Mouse (Mus musculus) liver, postnatal 0 days (tissue): ENCODE measurements at regions not wholly inside any gene's neighbourhood (a gene's known extent, or its start where the extent isn't known, plus 50 kb on each side); places are given as distances from the start of the nearest gene placed in this dataset.

Experiments used
- ATAC-seq: fragments of 200-750 bp; cut with Nextera tagmentation; 2 replicates; pipeline ENCODE4 v1.8.0; 2017; ENCODE audit warnings: mild to moderate bottlenecking, moderate library complexity
- DNase-seq: peaks from one replicate; pipeline ENCODE4 v3.0.0-alpha.2; 2016
- H3K27ac ChIP-seq: fragments of 300-500 bp; sonication (generic); 2 replicates; pipeline ENCODE4 v1.5.1; 2014; ENCODE audit warnings: antibody characterized with exemption, moderate library complexity, mild to moderate bottlenecking, low read depth
- H3K27me3 ChIP-seq: fragments of 300-500 bp; sonication (generic); 2 replicates; pipeline ENCODE4 v1.6.1; 2014; ENCODE audit warnings: low read length, control low read depth, mixed read lengths; ENCODE audit not compliant: insufficient read depth
- H3K36me3 ChIP-seq: fragments of 300-500 bp; sonication (generic); replicated peaks from 2 replicates; pipeline ENCODE4 v1.6.1; 2014; ENCODE audit warnings: mild to moderate bottlenecking, control low read depth, low read length, moderate library complexity, mixed read lengths; ENCODE audit not compliant: insufficient read depth
- H3K4me1 ChIP-seq: fragments of 300-500 bp; sonication (generic); 2 replicates; pipeline ENCODE4 v1.6.1; 2014; ENCODE audit warnings: antibody characterized with exemption, mild to moderate bottlenecking, control low read depth; ENCODE audit not compliant: insufficient read depth
- H3K4me2 ChIP-seq: fragments of 300-500 bp; sonication (generic); 2 replicates; pipeline ENCODE4 v1.6.1; 2014; ENCODE audit warnings: low read depth, mild to moderate bottlenecking, low read length, moderate library complexity, mixed read lengths
- H3K4me3 ChIP-seq: fragments of 300-500 bp; sonication (generic); 2 replicates; pipeline ENCODE4 v1.5.1; 2014; ENCODE audit warnings: low read depth, low read length
- H3K9ac ChIP-seq: fragments of 300-500 bp; sonication (generic); replicated peaks from 2 replicates; pipeline ENCODE4 v1.6.1; 2014; ENCODE audit warnings: mild to moderate bottlenecking, moderate library complexity
- H3K9me3 ChIP-seq: fragments of 300-500 bp; sonication (generic); 2 replicates; pipeline ENCODE4 v1.6.1; 2016; ENCODE audit warnings: mild to moderate bottlenecking, control low read depth, low read length, mixed read lengths
- CTCF ChIP-seq: sonication (generic); IDR thresholded peaks from 2 replicates; pipeline ENCODE4 v1.5.1; 2016; ENCODE audit warnings: antibody characterized with exemption, low read depth
- EP300 ChIP-seq: IDR thresholded peaks from 2 replicates; pipeline ENCODE4 v1.6.1; 2016; ENCODE audit warnings: antibody characterized with exemption, low read depth, mild to moderate bottlenecking
- WGBS: fragments of 180-500 bp; shearing (Covaris S2); extraction: QIAGEN DNeasy Blood & Tissue Kit; methylation state at CpG from one replicate; pipeline ENCODE4 v1.1.7; 2014; ENCODE audit not compliant: insufficient replicate concordance; 5-methylcytosine and 5-hydroxymethylcytosine counted together

GRCm38 (mm10) chr1:50622870-50623607 lies 277.4 kb upstream of the Tmeff2 start:
- Histone ChIP-seq H3K27ac (no peak overlapping the region), H3K9ac (no peak overlapping the region), H3K4me2 (no peak overlapping the region), H3K4me1 (no peaks in the 10 kb centered on the region), H3K36me3 (no peaks in the 10 kb centered on the region), H3K27me3 (no peaks in the 10 kb centered on the region), H3K4me3 (no peak overlapping the region), H3K9me3 (no peaks in the 10 kb centered on the region)
- TF ChIP-seq EP300 (no peak), CTCF (no peak)
- WGBS, result 69% methylated on average over 5 of the region's 5 CpGs
- no peak for ATAC-seq
- DNase-seq, result no peak

- Histone ChIP-seq H3K4me1 (no peaks in the 10 kb centered on the region), H3K4me2 (no peak overlapping the region), H3K27me3 (no peaks in the 10 kb centered on the region), H3K36me3 (no peaks in the 10 kb centered on the region), H3K9ac (no peak overlapping the region), H3K4me3 (no peak overlapping the region), H3K9me3 (no peaks in the 10 kb centered on the region), H3K27ac (no peak overlapping the region)
- DNase-seq, result no peak
- 68% methylated on average over 4 of the region's 4 CpGs for WGBS
- no peak for ATAC-seq
- TF ChIP-seq CTCF (no peak), EP300 (no peak)
Observed at GRCm38 (mm10) chr1:50629000-50629399, 271.4 kb upstream of the Tmeff2 start.

GRCm38 (mm10) chr1:50629473-50630071 lies 270.9 kb upstream of the Tmeff2 start:
- Histone ChIP-seq H3K27ac (no peak overlapping the region), H3K9me3 (no peaks in the 10 kb centered on the region), H3K36me3 (no peaks in the 10 kb centered on the region), H3K4me3 (no peak overlapping the region), H3K4me2 (no peak overlapping the region), H3K9ac (no peak overlapping the region), H3K27me3 (no peaks in the 10 kb centered on the region), H3K4me1 (no peaks in the 10 kb centered on the region)
- TF ChIP-seq CTCF (no peak), EP300 (no peak)
- WGBS, result 70% methylated on average over 3 of the region's 3 CpGs
- ATAC-seq (no peak), DNase-seq (no peak)

GRCm38 (mm10) chr1:50637992-50638391 lies 262.5 kb upstream of the Tmeff2 start:
- Histone ChIP-seq H3K27me3 (no peaks in the 10 kb centered on the region), H3K4me3 (no peak overlapping the region), H3K36me3 (no peaks in the 10 kb centered on the region), H3K9ac (no peak overlapping the region), H3K27ac (no peak overlapping the region), H3K4me2 (no peak overlapping the region), H3K4me1 (no peaks in the 10 kb centered on the region), H3K9me3 (no peaks in the 10 kb centered on the region)
- 61% methylated on average over 1 of the region's 1 CpGs for WGBS
- DNase-seq, result no peak
- ATAC-seq, result no peak
- no peak for TF ChIP-seq CTCF
- TF ChIP-seq EP300, result no peak

- no peak for DNase-seq
- Histone ChIP-seq H3K4me3 (no peak overlapping the region), H3K27me3 (no peaks in the 10 kb centered on the region), H3K4me1 (no peaks in the 10 kb centered on the region), H3K4me2 (no peak overlapping the region), H3K9me3 (no peaks in the 10 kb centered on the region), H3K27ac (no peak overlapping the region), H3K36me3 (no peaks in the 10 kb centered on the region), H3K9ac (no peak overlapping the region)
- no peak for ATAC-seq
- TF ChIP-seq CTCF, result no peak
- TF ChIP-seq EP300, result no peak
- WGBS, result 70% methylated on average over 2 of the region's 2 CpGs
Observed at GRCm38 (mm10) chr1:50646931-50647674, 253.3 kb upstream of the Tmeff2 start.

- no peak for TF ChIP-seq EP300
- no peak for TF ChIP-seq CTCF
- no peaks in the 10 kb centered on the region for H3K27me3 ChIP-seq
- no peak overlapping the region for H3K4me2 ChIP-seq
- no peaks in the 10 kb centered on the region for H3K4me1 ChIP-seq
- no peaks in the 10 kb centered on the region for H3K36me3 ChIP-seq
- H3K9me3 ChIP-seq, result no peaks in the 10 kb centered on the region
- H3K9ac ChIP-seq, result no peak overlapping the region
- no peak overlapping the region for H3K27ac ChIP-seq
- DNase-seq (no peak), ATAC-seq (no peak)
- 69% methylated on average over 3 of the region's 3 CpGs for WGBS
- no peak overlapping the region for H3K4me3 ChIP-seq
Observed at GRCm38 (mm10) chr1:50651974-50652665, 248.3 kb upstream of the Tmeff2 start.
